Mouse (Mus musculus): ENCODE results near the gene Hnrnpa1. TPM values are rescaled to one million over a fixed set of nuclear protein-coding genes. Genes with fewer than 3 reads are reported as not detected.
"Not testable (repeated sequence)": the region's sequence is repeated elsewhere in the genome, so short reads cannot be mapped to it uniquely, and the experiment has no call there.

Hnrnpa1 gene
- polyA plus RNA-seq, 1 experiment from 2014 or later, result 720 TPM

DNA sequence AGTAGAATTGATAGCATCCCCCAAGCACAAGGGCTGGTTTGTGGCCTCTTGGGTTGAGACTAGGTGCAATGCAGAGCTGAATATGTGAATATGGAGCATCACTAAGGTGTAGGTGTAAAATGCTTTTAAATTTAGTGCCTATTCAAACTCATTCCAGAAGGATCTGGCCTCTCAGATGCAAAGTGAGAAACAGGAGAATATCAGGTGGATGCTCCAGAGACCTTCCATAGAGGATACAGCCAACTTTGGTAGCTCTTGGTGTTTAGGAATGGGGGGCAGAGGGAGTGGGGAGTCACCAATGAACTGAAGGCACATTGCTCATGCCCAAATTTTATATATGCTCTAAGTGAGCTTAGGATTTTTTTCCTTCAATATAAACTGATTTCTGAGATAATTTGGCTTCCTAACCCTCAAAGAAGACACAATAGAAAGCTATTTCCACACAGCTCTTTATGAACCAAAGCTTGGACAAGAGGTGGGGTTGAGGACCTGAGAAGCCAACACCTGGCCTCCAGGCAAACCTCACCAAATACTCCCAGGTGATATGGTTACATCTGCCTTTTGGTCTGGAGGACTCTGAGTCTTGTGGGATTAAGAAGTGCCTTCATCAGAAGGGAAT is 7.7 kb downstream of the Hnrnpa1 start:
- Histone ChIP-seq H3K4me1 (replicated peaks; ENCODE audit: insufficient read depth, low read length) (peaks cover 4% of the 10 kb centered on the region; the same call in 1 of the 2 replicates), H3K4me2 (ENCODE audit: low read length) (no peak overlapping the region), H3K27ac (no peak overlapping the region), H3K9ac (ENCODE audit: low read depth, low read length) (no peak overlapping the region), H3K4me3 (replicated peaks; ENCODE audit: low read depth, low read length) (no peak overlapping the region), H3K36me3 (ENCODE audit: insufficient read depth, low read length) (peaks cover 47% of the 10 kb centered on the region), H3K9me3 (replicated peaks; ENCODE audit: low read length) (no peaks in the 10 kb centered on the region), H3K27me3 (ENCODE audit: insufficient read depth, low read length) (no peaks in the 10 kb centered on the region)
- DNase-seq (ENCODE audit: low spot score), result no peak
- ATAC-seq (replicated peaks; ENCODE audit: low FRiP score, low read depth), result no peak; the same call in 1 of the 2 replicates
- TF ChIP-seq CTCF (IDR thresholded peaks at IDR 0.05; ENCODE audit: low read depth), result no peak

DNA sequence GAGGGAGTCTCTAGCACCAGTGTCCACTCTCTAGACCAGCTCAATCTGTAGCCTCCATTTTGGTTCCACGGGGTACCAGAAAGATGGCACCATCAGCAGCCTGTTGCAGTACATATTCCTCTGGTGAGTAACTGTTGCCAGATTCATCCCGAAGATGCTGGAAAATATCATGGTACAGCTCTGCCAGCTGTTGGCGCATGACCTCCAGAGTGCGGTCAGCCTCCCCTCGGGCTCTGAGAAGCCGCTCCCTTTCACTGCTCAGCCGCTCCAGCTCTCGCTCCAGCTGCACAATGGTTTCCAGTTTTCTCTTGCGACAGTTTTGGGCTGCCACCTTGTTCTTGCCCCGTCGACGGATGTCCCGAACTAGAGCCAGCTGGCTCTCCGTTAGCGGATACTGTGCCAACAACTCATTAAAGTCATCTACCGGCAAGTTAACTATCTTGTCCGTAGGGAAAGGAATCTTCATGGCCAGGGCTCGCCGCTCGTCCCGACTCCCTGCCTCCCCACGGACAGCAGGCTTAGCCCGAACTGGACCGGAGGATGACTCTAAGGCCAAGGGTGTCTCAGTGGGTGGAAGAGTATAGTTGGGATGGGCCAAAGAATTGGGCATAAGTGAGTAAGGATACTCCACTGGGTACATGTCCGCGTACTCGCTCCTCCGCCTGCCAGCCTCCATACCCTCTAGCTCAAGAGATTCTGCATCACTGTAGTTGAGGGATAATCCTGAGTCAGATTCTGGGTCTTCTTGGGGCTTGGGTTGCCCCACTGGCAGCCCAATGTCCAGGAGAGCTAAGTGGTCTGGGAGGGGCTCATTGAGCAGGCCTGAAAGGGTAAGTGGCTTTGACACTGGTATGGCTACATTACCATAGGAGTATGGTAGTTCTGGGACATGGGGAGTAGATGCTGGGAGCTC is 8.4 kb downstream of the Hnrnpa1 start:
- no peak overlapping the region for H3K9ac ChIP-seq (ENCODE audit: low read depth, low read length)
- DNase-seq (ENCODE audit: low spot score), result no peak
- ATAC-seq (replicated peaks; ENCODE audit: low FRiP score, low read depth), result 0 out of 2 replicates have a peak, but pooled peaks have one; percentile 27
- H3K4me1 ChIP-seq (replicated peaks; ENCODE audit: insufficient read depth, low read length), result no peaks in the 10 kb centered on the region
- no peak for TF ChIP-seq CTCF (IDR thresholded peaks at IDR 0.05; ENCODE audit: low read depth)
- 72% methylated on average over 28 of the region's 28 CpGs for WGBS
- peaks cover 41% of the 10 kb centered on the region for H3K36me3 ChIP-seq (ENCODE audit: insufficient read depth, low read length)
- no peaks in the 10 kb centered on the region for H3K9me3 ChIP-seq (replicated peaks; ENCODE audit: low read length)
- no peak overlapping the region for H3K4me3 ChIP-seq (replicated peaks; ENCODE audit: low read depth, low read length)
- no peak overlapping the region for H3K4me2 ChIP-seq (ENCODE audit: low read length)
- no peak overlapping the region for H3K27ac ChIP-seq
- H3K27me3 ChIP-seq (ENCODE audit: insufficient read depth, low read length), result no peaks in the 10 kb centered on the region

DNA sequence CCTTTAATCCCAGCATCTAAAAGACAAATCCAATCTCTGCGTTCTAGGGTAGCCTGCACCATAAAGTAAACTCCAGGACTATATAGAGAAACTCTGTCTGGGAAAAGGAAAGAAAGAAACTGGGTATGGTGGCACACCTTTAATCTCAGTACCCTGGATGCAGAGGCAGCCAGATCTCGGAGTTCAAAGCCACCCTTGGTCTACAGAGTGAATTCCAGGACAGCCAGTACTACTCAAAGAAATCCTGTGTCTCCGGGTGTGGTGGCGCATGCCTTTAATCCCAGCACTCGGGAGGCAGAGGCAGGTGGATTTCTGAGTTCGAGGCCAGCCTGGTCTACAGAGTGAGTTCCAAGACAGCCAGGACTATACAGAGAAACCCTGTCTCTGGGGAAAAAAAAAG is 9.3 kb downstream of the Hnrnpa1 start:
- not testable (repeated sequence) for DNase-seq (ENCODE audit: low spot score); H3K4me2 ChIP-seq (ENCODE audit: low read length); H3K27me3 ChIP-seq (ENCODE audit: insufficient read depth, low read length); ATAC-seq (replicated peaks; ENCODE audit: low FRiP score, low read depth); H3K9ac ChIP-seq (ENCODE audit: low read depth, low read length); H3K27ac ChIP-seq; H3K4me1 ChIP-seq (replicated peaks; ENCODE audit: insufficient read depth, low read length); H3K4me3 ChIP-seq (replicated peaks; ENCODE audit: low read depth, low read length); H3K9me3 ChIP-seq (replicated peaks; ENCODE audit: low read length)
- 86% methylated on average over 6 of the region's 6 CpGs for WGBS
- H3K36me3 ChIP-seq (ENCODE audit: insufficient read depth, low read length), result peaks cover 37% of the 10 kb centered on the region

DNA sequence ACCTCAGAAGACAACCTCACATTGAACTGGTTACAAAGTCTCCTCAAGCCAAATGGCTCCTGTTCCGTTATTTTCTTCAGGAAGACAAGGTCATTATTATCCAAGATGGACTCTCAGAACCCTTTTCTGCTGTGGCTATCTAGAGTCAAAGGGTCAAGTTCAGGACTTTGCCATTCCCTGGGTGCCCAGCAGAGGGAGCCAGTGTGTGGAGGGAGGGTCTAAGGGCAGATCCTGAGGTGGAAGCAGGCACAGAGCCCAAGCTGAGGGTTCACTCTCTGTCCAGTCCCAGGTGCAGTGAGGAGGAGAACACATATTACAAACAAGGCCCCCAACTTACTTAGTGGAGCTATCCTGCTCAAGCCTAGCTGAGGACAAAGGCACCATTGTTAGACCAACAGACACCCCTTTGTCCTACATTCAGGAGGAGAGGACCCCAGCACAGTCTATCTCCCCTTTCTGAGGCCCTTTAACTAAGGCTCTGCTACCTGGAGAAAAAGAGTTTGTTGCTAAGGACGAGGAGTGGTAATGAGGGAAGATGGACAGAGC is 10.0 kb downstream of the Hnrnpa1 start:
- peak; percentile 67 for DNase-seq (ENCODE audit: low spot score)
- H3K36me3 ChIP-seq (ENCODE audit: insufficient read depth, low read length), result peaks cover 33% of the 10 kb centered on the region
- 0 out of 2 replicates have a peak, but pooled peaks cover 7% of the 10 kb centered on the region for H3K4me1 ChIP-seq (replicated peaks; ENCODE audit: insufficient read depth, low read length)
- no peaks in the 10 kb centered on the region for H3K27me3 ChIP-seq (ENCODE audit: insufficient read depth, low read length)
- H3K9ac ChIP-seq (ENCODE audit: low read depth, low read length), result no peak overlapping the region
- H3K4me2 ChIP-seq (ENCODE audit: low read length), result no peak overlapping the region
- WGBS, result 30% methylated on average over 2 of the region's 2 CpGs
- H3K9me3 ChIP-seq (replicated peaks; ENCODE audit: low read length), result no peaks in the 10 kb centered on the region
- peak; percentile 93 for TF ChIP-seq CTCF (IDR thresholded peaks at IDR 0.05; ENCODE audit: low read depth)
- ATAC-seq (replicated peaks; ENCODE audit: low FRiP score, low read depth), result peak; percentile 44
- H3K27ac ChIP-seq, result no peak overlapping the region
- H3K4me3 ChIP-seq (replicated peaks; ENCODE audit: low read depth, low read length), result no peak overlapping the region

DNA sequence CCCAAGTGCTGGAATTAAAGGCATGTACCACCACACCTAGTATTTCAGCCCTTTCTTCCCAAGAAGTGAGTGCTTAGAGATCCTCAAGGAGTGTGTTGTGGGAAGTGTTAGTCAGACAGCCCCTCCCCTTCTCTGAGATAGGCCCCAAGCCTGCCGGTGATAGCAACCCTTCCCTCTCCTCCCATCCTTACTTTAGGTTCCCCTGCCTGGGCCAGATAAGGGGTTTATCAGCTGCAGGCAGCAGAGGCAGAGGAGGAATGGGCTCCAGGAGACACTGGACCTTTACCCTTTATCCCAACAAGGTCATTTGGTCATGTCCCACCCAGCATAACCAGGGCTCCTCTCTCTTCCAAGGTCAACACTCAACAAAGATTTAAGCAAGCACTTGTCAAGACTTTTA is 11.4 kb downstream of the Hnrnpa1 start:
- 63% methylated on average over 1 of the region's 1 CpGs for WGBS
- H3K36me3 ChIP-seq (ENCODE audit: insufficient read depth, low read length), result peaks cover 23% of the 10 kb centered on the region
- DNase-seq (ENCODE audit: low spot score) (no peak), ATAC-seq (replicated peaks; ENCODE audit: low FRiP score, low read depth) (no peak)
- no peak overlapping the region for H3K27ac ChIP-seq
- no peaks in the 10 kb centered on the region for H3K9me3 ChIP-seq (replicated peaks; ENCODE audit: low read length)
- H3K27me3 ChIP-seq (ENCODE audit: insufficient read depth, low read length), result no peaks in the 10 kb centered on the region
- no peak overlapping the region for H3K9ac ChIP-seq (ENCODE audit: low read depth, low read length)
- H3K4me2 ChIP-seq (ENCODE audit: low read length), result no peak overlapping the region
- H3K4me1 ChIP-seq (replicated peaks; ENCODE audit: insufficient read depth, low read length), result 0 out of 2 replicates have a peak, but pooled peaks cover 8% of the 10 kb centered on the region
- no peak for TF ChIP-seq CTCF (IDR thresholded peaks at IDR 0.05; ENCODE audit: low read depth)
- H3K4me3 ChIP-seq (replicated peaks; ENCODE audit: low read depth, low read length), result no peak overlapping the region

DNA sequence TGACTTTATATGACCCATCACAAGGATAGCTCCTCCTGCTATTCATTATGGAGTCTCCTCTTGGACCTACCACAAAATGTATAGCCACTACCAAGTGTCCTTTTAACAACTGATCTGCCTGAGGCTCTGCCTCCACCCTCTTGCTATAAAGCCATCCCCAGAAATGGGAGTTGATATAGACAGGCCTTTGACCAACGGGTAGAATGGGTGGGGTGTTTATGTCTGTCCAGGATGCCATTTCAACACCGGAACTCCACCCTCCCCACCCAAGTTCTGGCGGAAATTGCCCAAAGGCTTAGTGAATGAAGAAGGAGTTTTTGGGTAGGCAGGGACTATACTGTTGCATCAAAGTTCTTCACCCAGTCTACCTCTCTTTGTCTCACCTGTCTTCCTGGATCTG is 12.4 kb downstream of the Hnrnpa1 start:
- Histone ChIP-seq H3K27ac (no peak overlapping the region), H3K9me3 (replicated peaks; ENCODE audit: low read length) (no peaks in the 10 kb centered on the region), H3K4me2 (ENCODE audit: low read length) (no peak overlapping the region), H3K4me1 (replicated peaks; ENCODE audit: insufficient read depth, low read length) (0 out of 2 replicates have a peak, but pooled peaks cover 8% of the 10 kb centered on the region), H3K4me3 (replicated peaks; ENCODE audit: low read depth, low read length) (no peak overlapping the region), H3K36me3 (ENCODE audit: insufficient read depth, low read length) (peaks cover 12% of the 10 kb centered on the region; the same call in 1 of the 2 replicates), H3K27me3 (ENCODE audit: insufficient read depth, low read length) (no peaks in the 10 kb centered on the region), H3K9ac (ENCODE audit: low read depth, low read length) (no peak overlapping the region)
- ATAC-seq (replicated peaks; ENCODE audit: low FRiP score, low read depth), result no peak
- DNase-seq (ENCODE audit: low spot score), result no peak
- 82% methylated on average over 3 of the region's 3 CpGs for WGBS
- no peak for TF ChIP-seq CTCF (IDR thresholded peaks at IDR 0.05; ENCODE audit: low read depth)

Data from kidney, postnatal 0 days (tissue).